Mouse (Mus musculus) CH12.LX (cell line): ENCODE data around the gene Tmem108. TPM values are rescaled to one million over a fixed set of nuclear protein-coding genes. Genes with fewer than 3 reads are reported as not detected.

Source experiments
- DNase-seq: peaks from one replicate; pipeline ENCODE4 v3.0.0-alpha.2; 2013; ENCODE audit errors: extremely low read depth
- H3K27ac ChIP-seq: 2 replicates; pipeline ENCODE4 v1.5.1; 2012; ENCODE audit warnings: low read depth, mild to moderate bottlenecking, control low read depth, moderate library complexity; ENCODE audit not compliant: insufficient read depth
- H3K27me3 ChIP-seq: replicated peaks from 2 replicates; pipeline ENCODE3; 2012; ENCODE audit warnings: inconsistent platforms
- H3K36me3 ChIP-seq, 2 experiments: replicated peaks in 1 of 2; 2 replicates each; pipeline versions ENCODE3 to v1.6.1; 2012; ENCODE audit warnings: inconsistent platforms in 1 of 2, low read length in 1 of 2, mild to moderate bottlenecking in 1 of 2, mixed read lengths in 1 of 2, moderate library complexity in 1 of 2; ENCODE audit not compliant: control insufficient read depth in 1 of 2, insufficient read depth in 1 of 2
- H3K4me1 ChIP-seq, 2 experiments: 2 replicates each; pipeline ENCODE4 v1.6.1; 2012; ENCODE audit warnings: inconsistent platforms in 1 of 2, moderate library complexity in 1 of 2; ENCODE audit not compliant: insufficient read depth in 2 of 2, control insufficient read depth in 1 of 2
- H3K4me2 ChIP-seq: 2 replicates; pipeline ENCODE4 v1.6.1; 2012; ENCODE audit warnings: low read depth, mild to moderate bottlenecking, control low read depth; ENCODE audit not compliant: poor library complexity, insufficient read depth, severe bottlenecking
- H3K4me3 ChIP-seq, 3 experiments: fragments of 150-350 bp in 1 of 3; sonication (generic) in 1 of 3; replicated peaks in 1 of 3; 2 replicates each; pipeline versions ENCODE3 to v1.5.1; 2011 to 2012; ENCODE audit warnings: low read depth in 2 of 3, low read length in 2 of 3, mild to moderate bottlenecking in 2 of 3, moderate library complexity in 2 of 3, control low read depth in 1 of 3, improper control_type of control experiment in 1 of 3, inconsistent platforms in 1 of 3, mixed read lengths in 1 of 3; ENCODE audit not compliant: poor library complexity in 1 of 3
- H3K79me2 ChIP-seq: replicated peaks from 2 replicates; pipeline ENCODE4 v1.6.1; 2012; ENCODE audit warnings: mild to moderate bottlenecking, moderate library complexity; ENCODE audit not compliant: control insufficient read depth, poor library complexity, insufficient read depth, severe bottlenecking; ENCODE audit errors: extremely low read depth
- H3K9ac ChIP-seq: 2 replicates; pipeline ENCODE4 v1.6.1; 2012; ENCODE audit warnings: low read depth, mild to moderate bottlenecking, control low read depth, moderate library complexity; ENCODE audit not compliant: insufficient read depth
- H3K9me3 ChIP-seq: replicated peaks from 2 replicates; pipeline ENCODE3; 2012; ENCODE audit warnings: low read length, inconsistent platforms, mixed read lengths
- CHD1 ChIP-seq: IDR thresholded peaks from 2 replicates; pipeline ENCODE4 v1.6.1; 2012; ENCODE audit warnings: low read depth, low read length, improper control_type of control experiment, inconsistent platforms
- CHD2 ChIP-seq: IDR thresholded peaks from 2 replicates; pipeline ENCODE4 v1.6.1; 2011; ENCODE audit warnings: low read length, improper control_type of control experiment
- CTCF ChIP-seq, 2 experiments: IDR thresholded peaks in 1 of 2; conservative IDR thresholded peaks in 1 of 2; 2 replicates each; pipeline ENCODE4 v1.5.1; 2011 to 2012; ENCODE audit warnings: low read depth in 2 of 2, low read length in 2 of 2, improper control_type of control experiment in 1 of 2, inconsistent platforms in 1 of 2, mild to moderate bottlenecking in 1 of 2, moderate library complexity in 1 of 2
- EP300 ChIP-seq: IDR thresholded peaks from 2 replicates; pipeline ENCODE4 v1.6.1; 2011; ENCODE audit warnings: low read length, improper control_type of control experiment
- GABPA ChIP-seq: IDR thresholded peaks from 2 replicates; pipeline ENCODE4 v1.6.1; 2012; ENCODE audit warnings: low read depth, low read length, improper control_type of control experiment, inconsistent platforms; ENCODE audit not compliant: insufficient replicate concordance
- HCFC1 ChIP-seq: IDR thresholded peaks from 2 replicates; pipeline ENCODE4 v1.6.1; 2012; ENCODE audit warnings: low read depth, mild to moderate bottlenecking, inconsistent platforms, low read length, improper control_type of control experiment
- IRF4 ChIP-seq: IDR thresholded peaks from 2 replicates; pipeline ENCODE4 v1.6.1; 2014; ENCODE audit warnings: low read depth, mild to moderate bottlenecking, inconsistent platforms, low read length, improper control_type of control experiment
- JUN ChIP-seq: IDR thresholded peaks from 2 replicates; pipeline ENCODE4 v1.6.1; 2011; ENCODE audit warnings: low read depth, mild to moderate bottlenecking, low read length, improper control_type of control experiment, moderate library complexity; ENCODE audit not compliant: insufficient read depth
- KAT2A ChIP-seq: IDR thresholded peaks from 2 replicates; pipeline ENCODE4 v1.6.1; 2012; ENCODE audit warnings: low read length, improper control_type of control experiment, inconsistent platforms; ENCODE audit not compliant: insufficient replicate concordance
- MAX ChIP-seq: IDR thresholded peaks from 2 replicates; pipeline ENCODE4 v1.6.1; 2011; ENCODE audit warnings: low read length, improper control_type of control experiment
- MAZ ChIP-seq: IDR thresholded peaks from 2 replicates; pipeline ENCODE4 v1.6.1; 2012; ENCODE audit warnings: low read depth, mild to moderate bottlenecking, inconsistent platforms, low read length, improper control_type of control experiment, moderate library complexity
- MEF2A ChIP-seq: IDR thresholded peaks from 2 replicates; pipeline ENCODE4 v1.6.1; 2014; ENCODE audit warnings: low read depth, mild to moderate bottlenecking, inconsistent platforms, low read length, improper control_type of control experiment, borderline replicate concordance
- MXI1 ChIP-seq: IDR thresholded peaks from 2 replicates; pipeline ENCODE4 v1.6.1; 2011; ENCODE audit warnings: mild to moderate bottlenecking, low read depth, low read length, improper control_type of control experiment
- NRF1 ChIP-seq: IDR thresholded peaks from 2 replicates; pipeline ENCODE4 v1.6.1; 2014; ENCODE audit warnings: low read depth, mild to moderate bottlenecking, inconsistent platforms, low read length, improper control_type of control experiment, moderate library complexity
- PAX5 ChIP-seq: IDR thresholded peaks from 2 replicates; pipeline ENCODE4 v1.6.1; 2012; ENCODE audit warnings: low read length, inconsistent platforms, mixed read lengths
- POLR2A ChIP-seq: IDR thresholded peaks from 2 replicates; pipeline ENCODE4 v1.6.1; 2011; ENCODE audit warnings: low read depth, mild to moderate bottlenecking, improper control_type of control experiment, low read length
- POLR2AphosphoS2 ChIP-seq: IDR thresholded peaks from 2 replicates; pipeline ENCODE4 v1.6.1; 2011; ENCODE audit warnings: low read depth, low read length, improper control_type of control experiment
- RAD21 ChIP-seq: IDR thresholded peaks from 2 replicates; pipeline ENCODE4 v1.6.1; 2011; ENCODE audit warnings: low read depth, mild to moderate bottlenecking, low read length, improper control_type of control experiment, moderate library complexity
- RCOR1 ChIP-seq: conservative IDR thresholded peaks from 2 replicates; pipeline ENCODE4 v1.6.1; 2012; ENCODE audit warnings: low read depth, mild to moderate bottlenecking, inconsistent platforms, low read length, improper control_type of control experiment
- SIN3A ChIP-seq: IDR thresholded peaks from 2 replicates; pipeline ENCODE4 v1.6.1; 2012; ENCODE audit warnings: low read length, improper control_type of control experiment, inconsistent platforms
- TBP ChIP-seq: conservative IDR thresholded peaks from 2 replicates; pipeline ENCODE4 v1.6.1; 2011; ENCODE audit warnings: low read depth, low read length, improper control_type of control experiment
- UBTF ChIP-seq: IDR thresholded peaks from 2 replicates; pipeline ENCODE4 v1.6.1; 2012; ENCODE audit warnings: low read depth, mild to moderate bottlenecking, inconsistent platforms, low read length, improper control_type of control experiment, moderate library complexity
- USF2 ChIP-seq: conservative IDR thresholded peaks from 2 replicates; pipeline ENCODE4 v1.6.1; 2011; ENCODE audit warnings: low read depth, low read length, improper control_type of control experiment
- ZC3H11A ChIP-seq: IDR thresholded peaks from 2 replicates; pipeline ENCODE4 v1.6.1; 2012; ENCODE audit warnings: low read depth, mild to moderate bottlenecking, inconsistent platforms, low read length, improper control_type of control experiment
- ZMIZ1 ChIP-seq: IDR thresholded peaks from 2 replicates; pipeline ENCODE4 v1.6.1; 2012; ENCODE audit warnings: low read depth, mild to moderate bottlenecking, inconsistent platforms, low read length, improper control_type of control experiment
- ZNF384 ChIP-seq: IDR thresholded peaks from 2 replicates; pipeline ENCODE4 v1.6.1; 2012; ENCODE audit warnings: low read depth, low read length, improper control_type of control experiment, inconsistent platforms
- dilution Hi-C: fragments of 300-500 bp; cut with MboI; formaldehyde crosslinking; loops from 2 replicates; pipeline ENCODE4 v1.14.3; 2020; ENCODE audit warnings: low sequenced_read_pairs; ENCODE audit not compliant: extremely low pct_unique_long_range_greater_than_20kb, extremely low pct_ligation_motif_present
- in situ Hi-C: fragments of 300-500 bp; cut with MboI; formaldehyde crosslinking; loops from 3 replicates; pipeline ENCODE4 v1.14.3; 2019; ENCODE audit warnings: low sequenced_read_pairs, low pct_ligation_motif_present, low pct_unique_long_range_greater_than_20kb, mixed read lengths
- polyA plus RNA-seq: library from polyadenylated mRNA; unstranded; fragments of >175 nt; gene quantifications from 2 replicates; pipeline ENCODE4 v1.2.1, GENCODE M21; 2012; ENCODE audit warnings: low read depth; ENCODE audit not compliant: insufficient read length
- total RNA-seq, 2 experiments: library from RNA; depleted of rRNA; stranded (reverse); fragments of 300-350 nt in 1 of 2; fragments of >200 nt in 1 of 2; gene quantifications; 2 replicates each; pipeline ENCODE4 v1.2.3; 2012 to 2014

Tmem108 gene
- total and polyA plus RNA-seq, 3 experiments, result 0.04 to 0.13 (median 0.07) TPM

DNA sequence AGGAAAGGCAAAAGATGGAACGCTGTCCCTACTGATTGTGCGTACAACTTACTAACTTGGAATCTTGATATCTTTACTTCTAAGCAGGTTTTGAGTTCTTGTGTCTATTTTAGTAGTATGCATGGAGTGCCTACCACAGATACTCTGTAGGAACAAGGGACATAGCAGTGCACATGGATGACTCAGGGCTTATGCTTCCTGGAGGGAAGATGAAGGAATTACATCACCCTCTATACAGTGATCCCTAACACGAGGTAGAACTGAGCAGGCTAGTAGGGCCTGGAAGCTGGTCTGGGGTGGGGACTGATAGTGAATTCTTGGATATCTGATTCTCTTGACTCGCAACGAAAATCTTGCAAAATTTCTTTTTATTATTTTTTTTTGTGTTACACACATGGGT is 185.7 kb downstream of the Tmem108 start:
- no peaks in the 10 kb centered on the region for H3K36me3 ChIP-seq
- no peaks in the 10 kb centered on the region for H3K79me2 ChIP-seq
- no peak overlapping the region for H3K4me2 ChIP-seq
- H3K9me3 ChIP-seq, result peaks cover 8% of the 10 kb centered on the region
- no peak overlapping the region for H3K4me3 ChIP-seq
- H3K4me1 ChIP-seq, result no peaks in the 10 kb centered on the region
- dilution Hi-C loops, result no loop called here
- H3K27me3 ChIP-seq, result peaks cover 39% of the 10 kb centered on the region
- H3K9ac ChIP-seq, result no peak overlapping the region
- in situ Hi-C loops, result no loop called here
- no peak for DNase-seq
- TF ChIP-seq EP300, result no peak
- no peak for TF ChIP-seq PAX5
- TF ChIP-seq NRF1, result no peak
- TF ChIP-seq MEF2A, result no peak
- no peak for TF ChIP-seq JUN
- no peak for TF ChIP-seq RAD21
- TF ChIP-seq CHD2, result no peak
- no peak for TF ChIP-seq RCOR1
- no peak for TF ChIP-seq ZC3H11A
- no peak for TF ChIP-seq MAX
- no peak for TF ChIP-seq ZMIZ1
- no peak for TF ChIP-seq KAT2A
- TF ChIP-seq UBTF, result no peak
- TF ChIP-seq MAZ, result no peak
- no peak overlapping the region for H3K27ac ChIP-seq

DNA sequence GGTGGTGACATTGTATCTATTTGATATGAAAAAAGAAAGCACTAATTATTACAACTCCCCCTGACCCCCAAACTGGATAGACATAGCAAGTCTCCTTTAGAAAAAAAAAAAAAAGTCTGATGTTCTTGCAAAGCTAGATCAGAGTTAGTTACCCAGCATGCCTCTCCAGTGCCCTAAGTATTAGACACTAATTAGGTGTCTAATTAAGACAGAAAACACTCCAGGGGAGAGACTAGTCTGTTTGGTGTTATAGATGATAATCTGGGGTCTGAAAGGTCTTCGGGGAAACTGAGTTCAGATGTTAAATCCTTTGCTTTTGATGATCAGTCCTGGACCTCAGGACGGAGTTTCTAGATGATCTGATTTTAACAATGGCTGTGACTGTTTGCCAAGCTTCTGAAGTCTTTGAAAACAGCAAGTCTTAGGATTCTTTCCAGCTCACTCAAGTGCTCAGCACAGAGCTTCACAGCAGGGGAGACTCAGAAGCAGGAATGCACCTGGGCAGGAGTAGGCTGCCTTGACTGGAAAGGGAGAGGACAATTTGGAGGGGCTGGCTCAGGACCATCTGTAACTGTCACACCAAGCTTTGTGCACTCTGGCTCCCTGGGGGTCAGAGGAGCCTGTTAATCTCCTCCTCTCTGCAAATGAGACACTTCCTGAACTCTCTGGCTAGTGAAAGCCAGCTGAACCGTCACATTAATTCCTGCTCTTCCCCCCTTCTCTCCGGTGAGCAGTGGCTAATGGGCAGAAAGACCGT is 187.5 kb downstream of the Tmem108 start:
- Histone ChIP-seq H3K4me1 (no peaks in the 10 kb centered on the region), H3K27ac (no peak overlapping the region), H3K36me3 (no peaks in the 10 kb centered on the region), H3K79me2 (no peaks in the 10 kb centered on the region), H3K9me3 (peaks cover 4% of the 10 kb centered on the region), H3K27me3 (peaks cover 38% of the 10 kb centered on the region), H3K4me3 (no peak overlapping the region), H3K4me2 (no peak overlapping the region), H3K9ac (no peak overlapping the region)
- in situ Hi-C loops (no loop called here), dilution Hi-C loops (no loop called here)
- no peak for DNase-seq
- no peak for TF ChIP-seq IRF4
- TF ChIP-seq POLR2AphosphoS2, result no peak
- no peak for TF ChIP-seq ZMIZ1
- TF ChIP-seq SIN3A, result no peak
- no peak for TF ChIP-seq HCFC1
- no peak for TF ChIP-seq GABPA
- no peak for TF ChIP-seq RCOR1
- TF ChIP-seq ZNF384, result no peak
- no peak for TF ChIP-seq NRF1
- no peak for TF ChIP-seq JUN
- no peak for TF ChIP-seq MXI1
- TF ChIP-seq POLR2A, result no peak
- no peak for TF ChIP-seq TBP
- TF ChIP-seq PAX5, result no peak
- TF ChIP-seq CHD1, result no peak
- no peak for TF ChIP-seq USF2
- TF ChIP-seq CTCF (conservative IDR thresholded peaks at IDR 0.05 in 1 of 2, IDR thresholded peaks at IDR 0.05 in 1 of 2; ENCODE audit: low read depth in 2 of 2, low read length in 2 of 2), result no peak
- TF ChIP-seq MAZ, result no peak
